Mouse (Mus musculus) liver, embryonic 16.5 days (tissue): ENCODE data around the gene Tnfrsf21. TPM values are rescaled to one million over a fixed set of nuclear protein-coding genes. Genes with fewer than 3 reads are reported as not detected.

Source experiments
- ATAC-seq: fragments of 200-750 bp; cut with Nextera tagmentation; 2 replicates; pipeline ENCODE4 v1.8.0; 2017; ENCODE audit warnings: low read depth, mild to moderate bottlenecking, moderate number of reproducible peaks, moderate library complexity
- H3K27ac ChIP-seq: fragments of 300-500 bp; sonication (generic); 2 replicates; pipeline ENCODE4 v1.5.1; 2014; ENCODE audit warnings: mild to moderate bottlenecking, low read length
- H3K27me3 ChIP-seq: fragments of 300-500 bp; sonication (generic); 2 replicates; pipeline ENCODE4 v1.6.1; 2014; ENCODE audit warnings: low read depth, low read length, mixed read lengths; ENCODE audit not compliant: control insufficient read depth, insufficient read depth
- H3K36me3 ChIP-seq: fragments of 300-500 bp; sonication (generic); 2 replicates; pipeline ENCODE4 v1.6.1; 2014; ENCODE audit warnings: mild to moderate bottlenecking; ENCODE audit not compliant: control insufficient read depth, insufficient read depth
- H3K4me1 ChIP-seq: fragments of 300-500 bp; sonication (generic); 2 replicates; pipeline ENCODE4 v1.6.1; 2014; ENCODE audit warnings: low read depth, low read length, mixed read lengths; ENCODE audit not compliant: control insufficient read depth
- H3K4me2 ChIP-seq: fragments of 300-500 bp; sonication (generic); 2 replicates; pipeline ENCODE4 v1.6.1; 2014; ENCODE audit warnings: low read depth, low read length, mixed read lengths
- H3K4me3 ChIP-seq: fragments of 300-500 bp; sonication (generic); 2 replicates; pipeline ENCODE4 v1.5.1; 2014; ENCODE audit warnings: low read depth, mild to moderate bottlenecking, low read length
- H3K9ac ChIP-seq: fragments of 300-500 bp; sonication (generic); 2 replicates; pipeline ENCODE4 v1.6.1; 2014; ENCODE audit warnings: low read depth, low read length
- H3K9me3 ChIP-seq: fragments of 300-500 bp; sonication (generic); replicated peaks from 2 replicates; pipeline ENCODE4 v1.6.1; 2016; ENCODE audit warnings: low read length; ENCODE audit not compliant: control insufficient read depth
- WGBS: fragments of 180-500 bp; shearing (Covaris S2); extraction: QIAGEN DNeasy Blood & Tissue Kit; methylation state at CpG from one replicate; pipeline ENCODE4 v1.1.7; 2014; ENCODE audit not compliant: insufficient replicate concordance; 5-methylcytosine and 5-hydroxymethylcytosine counted together
- polyA plus RNA-seq: library from polyadenylated mRNA; unstranded; fragments of >200 nt; fragmentation: Nextera tagmentation; extraction: Ambion mirVana; gene quantifications from 2 replicates; pipeline ENCODE4 v1.2.1, GENCODE M21; 2015

The Tnfrsf21 gene
- polyA plus RNA-seq, 1 experiment from 2014 or later = 21.3 TPM

DNA sequence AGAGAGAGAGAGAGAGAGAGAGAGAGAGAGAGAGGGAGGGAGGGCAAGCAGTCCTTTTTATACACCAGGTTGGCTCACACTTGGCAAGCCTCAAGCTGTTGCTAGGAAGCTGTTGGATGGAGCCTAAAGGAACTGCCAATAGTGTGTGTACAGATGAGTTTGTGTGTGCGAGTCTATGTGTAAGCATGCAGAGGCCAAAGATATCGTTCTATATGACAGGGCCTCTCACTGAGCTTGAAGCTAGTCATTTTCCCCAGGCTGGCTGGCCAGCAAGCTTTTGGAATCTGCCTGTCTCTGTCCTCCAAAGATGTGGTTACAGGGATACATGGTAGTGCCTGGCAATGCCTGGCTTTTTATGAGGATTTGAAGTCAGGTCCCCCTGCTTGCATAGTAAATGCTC is 104.7 kb downstream of the Tnfrsf21 start:
- ATAC-seq = no peak
- Histone ChIP-seq H3K4me3 (no peak overlapping the region), H3K27ac (no peak overlapping the region), H3K9me3 (no peaks in the 10 kb centered on the region), H3K9ac (no peak overlapping the region), H3K36me3 (no peaks in the 10 kb centered on the region), H3K27me3 (no peaks in the 10 kb centered on the region), H3K4me2 (no peak overlapping the region), H3K4me1 (no peaks in the 10 kb centered on the region)
- WGBS = 62% methylated on average over 2 of the region's 2 CpGs

- no peaks in the 10 kb centered on the region for H3K4me1 ChIP-seq
- no peak overlapping the region for H3K9ac ChIP-seq
- no peaks in the 10 kb centered on the region for H3K36me3 ChIP-seq
- no peak overlapping the region for H3K4me3 ChIP-seq
- no peaks in the 10 kb centered on the region for H3K27me3 ChIP-seq
- H3K27ac ChIP-seq = no peak overlapping the region
- no peak overlapping the region for H3K4me2 ChIP-seq
- no peaks in the 10 kb centered on the region for H3K9me3 ChIP-seq
- ATAC-seq = no peak
- whole genome bisulfite sequencing = 29% methylated on average over 3 of the region's 3 CpGs
These were observed 112.0 kb downstream of the Tnfrsf21 start for GRCm38 (mm10) chr17:43128305-43128704.

DNA sequence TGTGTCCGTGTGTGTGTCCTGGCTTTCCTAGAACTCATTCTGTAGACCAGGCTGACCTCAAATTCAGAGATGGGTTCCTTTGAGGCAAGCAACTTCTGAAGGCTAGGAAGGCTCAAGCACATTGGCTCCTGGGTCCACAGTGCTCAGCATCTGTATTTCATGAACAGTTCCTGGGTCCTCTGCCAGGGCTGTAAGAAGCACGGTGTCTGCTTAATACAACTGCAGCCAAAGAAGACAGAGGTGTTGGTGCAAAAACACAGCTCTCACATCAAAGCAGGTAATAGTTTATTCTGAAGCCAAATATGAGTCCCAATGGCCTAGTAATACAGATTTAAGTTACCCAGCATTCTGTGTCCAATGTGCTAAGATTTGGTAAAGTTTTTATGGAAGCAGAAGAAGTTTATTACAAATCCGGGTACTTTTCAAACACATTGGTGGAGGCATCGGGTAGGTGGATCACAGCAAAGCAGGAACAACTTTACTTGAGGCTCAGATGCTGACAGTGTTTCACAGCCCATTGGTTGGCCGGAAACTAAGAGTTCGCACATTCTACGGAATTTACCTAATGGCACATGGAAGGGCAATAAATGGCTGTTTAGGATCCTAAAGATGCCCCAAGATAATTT is 112.7 kb downstream of the Tnfrsf21 start:
- Histone ChIP-seq H3K36me3 (no peaks in the 10 kb centered on the region), H3K9ac (no peak overlapping the region), H3K27ac (no peak overlapping the region), H3K4me3 (no peak overlapping the region), H3K9me3 (no peaks in the 10 kb centered on the region), H3K4me1 (no peaks in the 10 kb centered on the region), H3K27me3 (no peaks in the 10 kb centered on the region), H3K4me2 (no peak overlapping the region)
- WGBS = 70% methylated on average over 7 of the region's 7 CpGs
- ATAC-seq = no peak

DNA sequence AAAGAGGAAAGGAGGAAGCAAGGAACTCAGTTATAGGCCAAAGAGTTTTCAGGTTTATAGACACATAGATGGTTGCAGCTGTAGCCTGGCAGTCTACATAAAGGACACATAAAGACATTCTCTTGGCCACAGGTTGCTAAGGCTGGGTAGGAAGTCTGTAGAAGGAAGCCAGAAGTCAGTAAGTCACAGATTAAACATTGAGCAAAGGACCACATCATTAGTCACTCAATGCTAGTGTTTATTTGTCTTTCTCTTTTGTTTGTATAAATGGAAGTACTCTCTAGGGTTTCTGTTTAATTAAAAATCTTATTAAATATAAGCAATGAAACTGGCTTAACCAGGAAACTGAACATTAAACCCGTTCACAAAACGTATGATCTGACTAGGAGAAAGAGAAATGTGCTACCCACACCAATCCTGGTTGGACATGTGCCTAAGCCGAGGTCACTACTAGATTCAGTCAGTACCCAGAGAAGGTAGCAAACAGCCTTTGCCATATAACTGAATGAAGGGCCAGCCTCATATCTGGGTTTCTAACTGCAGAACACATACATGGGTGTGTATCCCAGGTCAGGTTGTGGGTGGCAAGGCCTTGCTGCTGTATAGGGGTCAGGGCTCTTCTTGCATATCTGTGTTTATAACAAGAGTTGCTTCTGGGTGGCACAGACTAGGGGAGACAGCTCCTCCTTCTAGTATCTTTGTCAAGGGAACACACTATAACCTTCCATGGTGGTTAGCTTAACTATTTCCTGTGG is 113.9 kb downstream of the Tnfrsf21 start:
- Histone ChIP-seq H3K27ac (no peak overlapping the region), H3K4me2 (no peak overlapping the region), H3K9ac (no peak overlapping the region), H3K9me3 (no peaks in the 10 kb centered on the region), H3K36me3 (no peaks in the 10 kb centered on the region), H3K4me3 (no peak overlapping the region), H3K4me1 (no peaks in the 10 kb centered on the region), H3K27me3 (no peaks in the 10 kb centered on the region)
- 60% methylated on average over 3 of the region's 3 CpGs for WGBS
- no peak for ATAC-seq

GRCm38 (mm10) chr17:43130870-43131264 is 114.5 kb downstream of the Tnfrsf21 start:
- H3K9ac ChIP-seq = no peak overlapping the region

GRCm38 (mm10) chr17:43132477-43132876 is 116.1 kb downstream of the Tnfrsf21 start:
- H3K4me1 ChIP-seq = no peaks in the 10 kb centered on the region
- no peak overlapping the region for H3K4me2 ChIP-seq
- H3K36me3 ChIP-seq = no peaks in the 10 kb centered on the region
- no peaks in the 10 kb centered on the region for H3K27me3 ChIP-seq
- ATAC-seq = no peak
- no peak overlapping the region for H3K9ac ChIP-seq
- H3K4me3 ChIP-seq = no peak overlapping the region
- 74% methylated on average over 5 of the region's 5 CpGs for WGBS
- H3K27ac ChIP-seq = no peak overlapping the region
- H3K9me3 ChIP-seq = no peaks in the 10 kb centered on the region

More at GRCm38 (mm10) chr17:43130870-43131264, 114.5 kb downstream of the Tnfrsf21 start:
- Histone ChIP-seq H3K4me3 (no peak overlapping the region), H3K9me3 (no peaks in the 10 kb centered on the region), H3K4me1 (no peaks in the 10 kb centered on the region), H3K27ac (no peak overlapping the region), H3K4me2 (no peak overlapping the region), H3K36me3 (no peaks in the 10 kb centered on the region), H3K27me3 (no peaks in the 10 kb centered on the region)
- ATAC-seq = no peak

DNA sequence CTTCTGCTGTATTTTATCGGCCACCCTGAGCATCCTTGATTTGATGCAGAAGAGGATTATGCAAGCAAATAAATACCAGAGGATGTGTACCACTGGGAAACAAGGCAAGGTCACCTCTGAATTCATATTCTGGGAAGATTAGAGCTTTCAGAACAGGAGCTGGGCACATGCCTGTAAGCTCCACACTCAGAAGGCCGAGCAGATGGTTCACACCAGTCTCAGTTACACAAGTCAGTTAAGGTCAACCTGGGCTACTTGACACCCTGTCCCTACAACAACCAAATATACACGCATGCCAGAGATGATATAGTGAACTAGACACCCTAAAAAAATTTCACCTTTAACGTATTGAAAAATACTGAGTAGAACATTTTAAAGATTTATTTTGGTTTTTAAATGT is 116.8 kb downstream of the Tnfrsf21 start:
- 72% methylated on average over 4 of the region's 4 CpGs for WGBS
- Histone ChIP-seq H3K9me3 (no peaks in the 10 kb centered on the region), H3K4me3 (no peak overlapping the region), H3K27me3 (no peaks in the 10 kb centered on the region), H3K4me1 (no peaks in the 10 kb centered on the region), H3K36me3 (no peaks in the 10 kb centered on the region), H3K4me2 (no peak overlapping the region), H3K27ac (no peak overlapping the region), H3K9ac (no peak overlapping the region)
- ATAC-seq = no peak

- ATAC-seq = no peak
- 46% methylated on average over 4 of the region's 4 CpGs for WGBS
- no peak overlapping the region for H3K4me2 ChIP-seq
- H3K27ac ChIP-seq = no peak overlapping the region
- no peaks in the 10 kb centered on the region; the same call in 1 of the 2 replicates for H3K4me1 ChIP-seq
- no peaks in the 10 kb centered on the region for H3K9me3 ChIP-seq
- no peak overlapping the region for H3K4me3 ChIP-seq
- H3K36me3 ChIP-seq = no peaks in the 10 kb centered on the region
- no peaks in the 10 kb centered on the region for H3K27me3 ChIP-seq
- H3K9ac ChIP-seq = no peak overlapping the region
These were observed 118.6 kb downstream of the Tnfrsf21 start for GRCm38 (mm10) chr17:43134991-43135390.
